8 mouse cellular contexts compared by ENCODE assay signal in genomic region chr10:28076036-28076855, GRCm38 (mm10). TPM values are rescaled to one million over a fixed set of nuclear protein-coding genes. Genes with fewer than 3 reads are reported as not detected.
DNase-seq lines count a peak whose midpoint lies in the region; ATAC-seq lines count a peak whose summit lies in the region.

No protein-coding gene starts in this region.

- ATAC-seq in forebrain, embryonic 11.5 days (replicated peaks; ENCODE audit: low FRiP score), result no peak

- WGBS in forebrain, embryonic 11.5 days, result 2% methylated on average over 30 of the region's 30 CpGs

- peak; percentile 18 to 44 for DNase-seq in urinary bladder, adult 18-20 months (ENCODE audit: low spot score in 2 of 2)
- no peak for DNase-seq in urinary bladder, postnatal 10 days (ENCODE audit: low spot score)
- DNase-seq in forebrain, embryonic 11.5 days (ENCODE audit: low spot score), result peak; percentile 67
- peak; percentile 13 for DNase-seq in heart, postnatal 25 days (ENCODE audit: low spot score)
- peak; percentile 32 to 44 for DNase-seq in layer of hippocampus, postnatal 10 days (ENCODE audit: low spot score in 2 of 2)
- DNase-seq in lung, postnatal 36 days, result peak; percentile 49
- DNase-seq in right cerebral cortex, postnatal 4 days, result peak; percentile 24
- no peak for DNase-seq in spleen, postnatal 4 days (ENCODE audit: low spot score in 2 of 2)

- no peaks in the 10 kb centered on the region for H3K9me3 ChIP-seq in forebrain, embryonic 11.5 days (ENCODE audit: control insufficient read depth, low read length)

- H3K4me2 ChIP-seq in forebrain, embryonic 11.5 days (ENCODE audit: low read depth, low read length, severe bottlenecking), result peak overlapping the region; percentile 88

- intact Hi-C loops in heart, postnatal 25 days (cut with DNase I), result loop anchor here (5.0 kb wide), 1 partner anchor 91 kb away; no protein-coding TSS in a partner anchor

- H3K4me3 ChIP-seq in forebrain, embryonic 11.5 days (ENCODE audit: low read depth, low read length), result peak overlapping the region; percentile 71

- H3K9ac ChIP-seq in forebrain, embryonic 11.5 days (ENCODE audit: low read length), result peak overlapping the region; percentile 82

- H3K36me3 ChIP-seq in forebrain, embryonic 11.5 days (ENCODE audit: control insufficient read depth, insufficient read depth, low read length), result no peaks in the 10 kb centered on the region

- H3K27me3 ChIP-seq in forebrain, embryonic 11.5 days (ENCODE audit: control insufficient read depth, insufficient read depth, low read length), result no peaks in the 10 kb centered on the region

- H3K27ac ChIP-seq in forebrain, embryonic 11.5 days (ENCODE audit: low read depth, low read length), result no peak overlapping the region; the same call in 1 of the 2 replicates

- no peaks in the 10 kb centered on the region for H3K4me1 ChIP-seq in forebrain, embryonic 11.5 days (replicated peaks; ENCODE audit: control insufficient read depth, insufficient read depth, low read length)

RNA-seq across cellular contexts. Expression of gene Ptprk, which starts 1.6 kb away (rescaled TPM):
- polyA plus RNA-seq in forebrain, embryonic 11.5 days (2014; fragmentation: Nextera tagmentation; extraction: Ambion mirVana), result 27.4 and 29.7 TPM in 2 replicates
- total RNA-seq in heart, postnatal 25 days (2021), result 10 to 100 TPM; 25.2 to 27.0 TPM
- 10 to 100 TPM; 53.6 to 56.5 TPM for total RNA-seq in layer of hippocampus, postnatal 10 days (2021)

Comparison
In these comparisons a context has a peak if more than half of its experiments do, and no peak if none do; other contexts are left out.
1. DNase-seq: peak in urinary bladder, adult 18-20 months (2 of 2), forebrain, embryonic 11.5 days (single experiment), heart, postnatal 25 days (single experiment), layer of hippocampus, postnatal 10 days (2 of 2), lung, postnatal 36 days (single experiment) and right cerebral cortex, postnatal 4 days (single experiment); none in urinary bladder, postnatal 10 days (single experiment) and spleen, postnatal 4 days (0 of 2).